Mouse (Mus musculus): ENCODE results near the gene Asf1b. TPM values are rescaled to one million over a fixed set of nuclear protein-coding genes. Genes with fewer than 3 reads are reported as not detected.

Gene Asf1b
- polyA plus RNA-seq, 1 experiment from 2014 or later, result 52.2 TPM

DNA sequence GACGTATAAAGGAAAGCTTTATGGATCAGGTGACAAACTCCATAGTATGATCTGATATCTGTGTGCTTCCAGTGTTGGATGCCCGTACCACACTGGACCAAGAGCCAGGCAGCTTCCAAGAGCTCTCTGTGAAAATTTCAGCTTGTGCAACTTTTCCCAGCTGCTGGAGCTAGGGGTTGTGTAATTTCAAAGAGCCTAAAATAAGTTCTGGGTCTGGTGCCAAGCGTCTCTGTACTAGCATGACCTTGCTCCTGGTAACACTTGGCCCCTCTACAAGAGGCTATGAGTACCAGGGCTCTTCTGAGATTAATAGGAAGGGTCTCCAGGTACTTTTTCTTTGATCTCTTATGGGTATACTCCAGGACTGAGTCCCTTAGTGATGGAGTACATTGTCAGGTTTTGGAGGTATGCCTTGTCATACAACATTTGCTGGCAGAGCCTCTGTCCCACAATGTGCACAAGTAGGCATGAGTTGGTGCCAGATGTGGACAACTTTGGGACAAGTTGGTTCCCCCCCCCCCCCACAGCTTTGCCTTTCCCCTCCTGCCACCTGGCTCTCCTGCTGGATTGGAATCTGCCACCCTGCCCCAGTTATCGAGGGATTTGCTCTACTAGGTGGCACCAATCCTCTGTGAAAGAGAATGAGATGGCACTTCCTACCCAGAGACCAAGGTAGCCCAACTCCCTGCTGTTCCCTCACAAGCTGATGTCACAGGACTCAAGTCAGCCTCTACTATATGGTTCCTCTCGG lies 8.9 kb downstream of the Asf1b start:
- Histone ChIP-seq H3K27ac (no peak overlapping the region), H3K4me1 (replicated peaks) (no peaks in the 10 kb centered on the region), H3K36me3 (peaks cover 41% of the 10 kb centered on the region), H3K9me3 (no peaks in the 10 kb centered on the region), H3K4me3 (replicated peaks) (no peak overlapping the region), H3K9ac (replicated peaks) (no peak overlapping the region), H3K27me3 (no peaks in the 10 kb centered on the region), H3K4me2 (no peak overlapping the region)
- WGBS, result 92% methylated on average over 5 of the region's 5 CpGs
- ATAC-seq (ENCODE audit: insufficient number of reproducible peaks, insufficient read depth, low FRiP score, low TSS enrichment, low read depth), result no peak

DNA sequence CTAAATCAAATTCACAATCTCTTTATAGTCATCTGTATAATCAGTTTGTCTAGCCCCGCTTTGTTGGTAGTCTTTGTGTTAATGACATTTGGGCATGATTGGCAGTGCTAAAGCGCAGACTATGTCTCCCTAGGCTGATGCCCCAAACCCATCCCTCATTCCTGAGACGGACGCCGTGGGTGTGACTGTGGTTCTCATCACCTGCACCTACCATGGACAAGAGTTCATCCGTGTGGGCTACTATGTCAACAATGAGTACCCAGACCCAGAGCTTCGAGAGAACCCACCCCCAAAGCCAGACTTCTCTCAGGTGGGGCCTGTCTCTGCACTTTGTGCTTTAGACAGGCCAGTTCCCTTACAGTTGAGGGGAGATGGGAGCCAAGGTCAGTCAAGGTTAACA lies 12.4 kb downstream of the Asf1b start:
- H3K9ac ChIP-seq (replicated peaks), result no peak overlapping the region
- H3K27me3 ChIP-seq, result no peaks in the 10 kb centered on the region
- 91% methylated on average over 7 of the region's 7 CpGs for WGBS
- no peak overlapping the region for H3K27ac ChIP-seq
- no peak overlapping the region for H3K4me3 ChIP-seq (replicated peaks)
- no peak for ATAC-seq (ENCODE audit: insufficient number of reproducible peaks, insufficient read depth, low FRiP score, low TSS enrichment, low read depth)
- H3K9me3 ChIP-seq, result no peaks in the 10 kb centered on the region
- H3K4me2 ChIP-seq, result no peak overlapping the region
- H3K4me1 ChIP-seq (replicated peaks), result peaks cover 6% of the 10 kb centered on the region; the same call in 1 of the 2 replicates
- H3K36me3 ChIP-seq, result peaks cover 50% of the 10 kb centered on the region

DNA sequence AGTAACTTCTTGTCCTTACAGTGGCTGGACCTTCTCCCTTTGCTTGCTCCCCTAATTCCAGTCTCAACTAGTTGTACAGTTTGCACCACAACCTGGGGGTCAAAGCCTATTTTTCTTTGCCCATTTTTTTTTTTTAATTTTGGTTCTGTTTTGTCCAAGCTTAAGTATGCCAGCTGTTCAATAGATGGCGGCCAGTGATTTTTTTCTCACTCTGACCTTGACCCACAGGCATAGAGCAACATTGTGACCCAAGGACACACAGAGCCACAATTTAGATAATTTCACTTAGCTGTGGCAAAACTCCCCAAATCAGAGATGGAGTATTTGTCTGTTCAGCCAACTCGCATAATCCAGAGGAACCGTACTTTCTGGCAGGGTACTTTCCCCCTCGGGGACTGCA lies 15.8 kb downstream of the Asf1b start:
- no peak overlapping the region for H3K4me2 ChIP-seq
- H3K4me1 ChIP-seq (replicated peaks), result peaks cover 19% of the 10 kb centered on the region
- no peak overlapping the region for H3K9ac ChIP-seq (replicated peaks)
- H3K27me3 ChIP-seq, result no peaks in the 10 kb centered on the region
- ATAC-seq (ENCODE audit: insufficient number of reproducible peaks, insufficient read depth, low FRiP score, low TSS enrichment, low read depth), result no peak
- 89% methylated on average over 4 of the region's 4 CpGs for WGBS
- H3K27ac ChIP-seq, result no peak overlapping the region
- no peak overlapping the region for H3K4me3 ChIP-seq (replicated peaks)
- H3K36me3 ChIP-seq, result peaks cover 37% of the 10 kb centered on the region
- H3K9me3 ChIP-seq, result no peaks in the 10 kb centered on the region

DNA sequence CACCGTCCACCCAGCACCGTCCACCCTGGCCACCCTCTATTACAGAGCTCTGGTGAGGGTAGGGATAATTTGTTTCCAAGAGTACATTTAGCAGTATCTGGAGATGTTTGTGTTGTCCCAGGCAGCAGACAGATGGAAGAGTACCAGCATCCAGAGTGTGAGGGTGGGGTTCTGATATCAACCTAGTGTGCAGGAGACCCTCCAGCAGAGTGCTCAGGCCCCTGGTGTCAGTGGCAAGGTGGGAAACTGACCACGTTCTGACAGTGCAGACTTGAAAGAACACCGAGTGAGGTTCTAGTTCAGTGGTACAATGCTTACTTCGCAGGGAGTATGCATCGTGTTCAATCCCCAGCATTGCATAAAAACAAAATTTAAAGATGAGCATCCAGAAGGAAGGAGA lies 16.4 kb downstream of the Asf1b start:
- peaks cover 20% of the 10 kb centered on the region for H3K4me1 ChIP-seq (replicated peaks)
- no peaks in the 10 kb centered on the region for H3K27me3 ChIP-seq
- WGBS, result 82% methylated on average over 6 of the region's 6 CpGs
- peak overlapping the region; percentile 92; the same call in 1 of the 2 replicates for H3K9ac ChIP-seq (replicated peaks)
- H3K27ac ChIP-seq, result no peak overlapping the region
- peak overlapping the region; percentile 98 for H3K4me3 ChIP-seq (replicated peaks)
- H3K4me2 ChIP-seq, result peak overlapping the region; percentile 89
- H3K9me3 ChIP-seq, result no peaks in the 10 kb centered on the region
- ATAC-seq (ENCODE audit: insufficient number of reproducible peaks, insufficient read depth, low FRiP score, low TSS enrichment, low read depth), result no peak
- peaks cover 34% of the 10 kb centered on the region for H3K36me3 ChIP-seq

DNA sequence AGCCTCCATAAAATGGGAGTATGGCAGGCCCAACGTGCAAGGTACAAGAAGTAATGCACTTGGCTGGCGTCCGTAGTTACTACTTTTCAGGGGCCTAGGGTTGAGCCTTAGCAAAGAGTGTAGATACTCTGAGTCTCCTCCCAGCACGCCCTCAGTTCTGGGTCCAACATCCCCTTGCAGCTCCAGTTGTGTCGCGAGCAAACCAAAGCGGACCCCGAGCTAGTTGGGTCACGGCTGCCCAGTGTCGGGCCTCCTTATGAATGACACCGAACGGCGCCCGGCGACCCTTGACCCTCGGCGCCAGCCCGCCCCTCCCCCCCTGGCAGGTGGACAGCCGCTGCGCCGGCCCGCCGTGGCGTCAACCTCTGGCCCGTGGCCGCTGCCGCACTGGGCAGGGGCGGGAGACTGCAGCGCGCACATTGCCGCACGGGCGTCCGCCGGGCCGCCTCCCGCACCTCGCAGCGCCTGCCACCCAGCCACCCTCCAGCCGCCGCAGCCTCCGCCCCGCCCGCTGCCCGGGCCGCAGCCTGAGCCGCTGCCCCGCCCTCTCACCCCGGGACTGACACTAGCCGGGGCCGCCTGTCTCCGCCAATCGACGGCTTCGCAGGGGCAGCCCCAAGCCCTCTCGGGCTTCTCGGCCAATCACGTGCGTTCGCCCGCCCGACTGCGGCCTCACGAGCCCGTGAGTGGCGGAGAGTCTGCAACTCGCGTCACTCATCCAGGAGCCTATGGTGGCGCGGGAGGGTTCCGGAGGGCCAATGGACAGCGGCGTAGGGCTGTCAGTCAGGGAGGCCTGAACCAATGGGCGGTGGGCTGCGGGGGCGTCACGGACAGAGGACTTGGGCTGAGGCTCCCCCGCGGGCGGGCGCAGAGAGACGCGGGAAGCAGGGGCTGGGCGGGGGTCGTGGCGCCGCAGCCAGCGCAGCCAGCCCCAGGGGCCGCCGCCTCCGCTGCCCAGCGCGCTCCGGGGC lies 17.1 kb downstream of the Asf1b start, which contains the start of gene Prkaca:
TSS of gene Prkaca (plus strand) at position 844 of the 971 bp plus-strand sequence.
- under 1% methylated on average over 77 of the region's 94 CpGs for WGBS
- ATAC-seq (ENCODE audit: insufficient number of reproducible peaks, insufficient read depth, low FRiP score, low TSS enrichment, low read depth), result peak; percentile 100
- peaks cover 28% of the 10 kb centered on the region for H3K4me1 ChIP-seq (replicated peaks)

DNA sequence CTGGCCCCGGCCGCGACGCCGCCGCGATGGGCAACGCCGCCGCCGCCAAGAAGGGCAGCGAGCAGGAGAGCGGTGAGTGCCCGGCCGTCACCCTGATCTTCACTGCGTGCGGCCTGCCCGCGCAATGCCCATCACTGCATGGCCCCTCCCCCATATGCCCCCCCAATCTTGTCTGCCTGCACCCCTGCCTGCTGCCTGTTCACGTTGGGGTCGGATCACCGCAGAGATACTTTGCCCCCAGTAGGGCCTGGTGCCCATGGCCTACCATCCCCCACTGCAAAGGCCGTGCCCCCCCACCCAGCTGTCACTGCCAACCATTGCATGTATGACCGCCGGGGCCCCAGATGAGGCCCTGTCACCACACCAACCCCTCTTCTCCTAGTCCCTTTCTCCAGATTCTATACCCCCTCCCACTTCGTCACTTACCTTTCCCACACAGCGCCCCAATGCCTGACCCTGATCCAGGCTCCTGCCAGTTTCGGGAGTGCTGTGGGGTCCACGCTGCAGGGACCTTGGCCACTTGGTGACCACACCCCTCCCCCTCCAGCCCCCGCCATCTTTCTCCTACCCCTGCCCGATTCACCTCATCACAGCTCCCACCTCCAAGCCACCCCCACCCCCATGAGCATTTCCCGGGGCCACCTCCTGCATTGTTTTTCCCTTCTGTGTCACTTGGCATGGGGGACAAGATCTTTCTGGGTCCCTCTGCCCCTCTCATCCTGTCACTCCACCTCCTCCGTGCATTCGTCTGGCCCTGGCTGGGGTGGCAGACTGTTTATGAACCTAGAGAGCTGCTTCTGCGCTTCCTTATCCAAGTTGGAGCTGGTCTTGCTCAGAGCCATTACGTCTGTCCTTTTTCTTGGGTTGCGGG lies 18.1 kb downstream of the Asf1b start:
- Histone ChIP-seq H3K4me1 (replicated peaks) (peaks cover 37% of the 10 kb centered on the region), H3K27ac (no peak overlapping the region; the same call in 1 of the 2 replicates), H3K4me3 (replicated peaks) (peak overlapping the region; percentile 98), H3K4me2 (peak overlapping the region; percentile 99), H3K27me3 (no peaks in the 10 kb centered on the region), H3K9ac (replicated peaks) (peak overlapping the region; percentile 92), H3K9me3 (no peaks in the 10 kb centered on the region), H3K36me3 (peaks cover 19% of the 10 kb centered on the region)
- 4% methylated on average over 32 of the region's 37 CpGs for WGBS
- ATAC-seq (ENCODE audit: insufficient number of reproducible peaks, insufficient read depth, low FRiP score, low TSS enrichment, low read depth), result 0 out of 2 replicates have a peak, but pooled peaks have one; percentile 8

More for the DNA sequence above, 17.1 kb downstream of the Asf1b start, which contains the start of gene Prkaca:
- peak within 1 kb of the TSS; percentile 92 for H3K9ac ChIP-seq (replicated peaks)
- peaks cover 26% of the 10 kb centered on the region for H3K36me3 ChIP-seq
- H3K27ac ChIP-seq, result peak within 1 kb of the TSS; percentile 70
- H3K4me2 ChIP-seq, result peak within 1 kb of the TSS; percentile 99
- no peaks in the 10 kb centered on the region for H3K9me3 ChIP-seq
- H3K4me3 ChIP-seq (replicated peaks), result peak within 1 kb of the TSS; percentile 98
- H3K27me3 ChIP-seq, result no peaks in the 10 kb centered on the region

DNA sequence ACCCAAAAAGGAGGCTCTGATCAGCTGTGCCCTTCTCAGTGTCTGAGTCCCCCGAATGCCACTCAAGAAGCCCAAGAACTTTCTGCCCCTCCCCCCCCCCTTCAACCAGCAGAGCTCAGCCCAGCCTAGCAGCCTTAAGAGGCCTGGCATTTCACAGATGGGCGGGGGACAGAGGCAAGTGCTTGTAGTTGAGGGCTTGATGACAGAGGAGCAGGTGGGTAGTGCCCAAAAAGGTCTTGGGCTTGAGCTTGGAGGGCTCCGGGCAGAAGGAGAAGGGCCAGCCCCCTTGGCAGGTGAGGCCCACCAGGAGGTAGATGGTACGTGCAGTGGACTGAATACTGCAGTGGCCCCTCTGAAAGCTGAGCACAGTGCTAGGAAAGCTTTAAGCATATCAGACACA lies 19.2 kb downstream of the Asf1b start:
- Histone ChIP-seq H3K4me3 (replicated peaks) (peak overlapping the region; percentile 11; the same call in 1 of the 2 replicates), H3K4me2 (peak overlapping the region; percentile 99), H3K4me1 (replicated peaks) (peaks cover 39% of the 10 kb centered on the region), H3K9me3 (no peaks in the 10 kb centered on the region), H3K27me3 (no peaks in the 10 kb centered on the region), H3K36me3 (peaks cover 16% of the 10 kb centered on the region; the same call in 1 of the 2 replicates), H3K9ac (replicated peaks) (no peak overlapping the region), H3K27ac (no peak overlapping the region)
- 91% methylated on average over 4 of the region's 4 CpGs for WGBS
- no peak for ATAC-seq (ENCODE audit: insufficient number of reproducible peaks, insufficient read depth, low FRiP score, low TSS enrichment, low read depth)

DNA sequence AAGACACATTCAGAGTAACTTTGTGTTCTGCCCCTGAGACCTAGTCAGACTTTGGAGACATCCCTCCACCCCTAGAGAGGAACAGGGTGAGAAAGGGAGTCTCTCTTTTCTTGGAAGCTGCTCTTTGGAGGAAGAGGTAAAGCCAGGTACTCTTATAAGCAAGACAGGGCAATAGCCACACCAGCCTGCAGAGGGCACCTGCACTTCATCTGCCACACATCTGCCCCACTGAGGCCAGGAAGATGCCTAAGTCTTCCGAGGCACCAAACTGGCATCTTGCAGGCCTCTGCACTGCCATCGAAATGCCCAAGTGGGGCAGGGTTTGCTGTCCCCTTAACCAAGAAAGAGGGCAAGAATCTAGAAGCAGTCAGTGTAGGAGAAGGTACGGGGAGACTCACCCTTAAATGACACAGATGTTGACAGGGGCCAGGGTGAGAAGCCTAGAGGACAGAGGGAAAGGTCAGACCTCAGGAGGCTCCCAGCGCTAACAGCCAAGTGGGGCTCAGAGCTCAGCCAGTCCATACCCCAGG lies 20.9 kb downstream of the Asf1b start:
- H3K9me3 ChIP-seq, result no peaks in the 10 kb centered on the region
- no peak overlapping the region for H3K27ac ChIP-seq
- no peaks in the 10 kb centered on the region for H3K27me3 ChIP-seq
- H3K36me3 ChIP-seq, result peaks cover 27% of the 10 kb centered on the region
- no peak overlapping the region for H3K4me2 ChIP-seq
- 82% methylated on average over 4 of the region's 4 CpGs for WGBS
- H3K4me3 ChIP-seq (replicated peaks), result no peak overlapping the region
- no peak overlapping the region for H3K9ac ChIP-seq (replicated peaks)
- no peak for ATAC-seq (ENCODE audit: insufficient number of reproducible peaks, insufficient read depth, low FRiP score, low TSS enrichment, low read depth)
- H3K4me1 ChIP-seq (replicated peaks), result peaks cover 39% of the 10 kb centered on the region

DNA sequence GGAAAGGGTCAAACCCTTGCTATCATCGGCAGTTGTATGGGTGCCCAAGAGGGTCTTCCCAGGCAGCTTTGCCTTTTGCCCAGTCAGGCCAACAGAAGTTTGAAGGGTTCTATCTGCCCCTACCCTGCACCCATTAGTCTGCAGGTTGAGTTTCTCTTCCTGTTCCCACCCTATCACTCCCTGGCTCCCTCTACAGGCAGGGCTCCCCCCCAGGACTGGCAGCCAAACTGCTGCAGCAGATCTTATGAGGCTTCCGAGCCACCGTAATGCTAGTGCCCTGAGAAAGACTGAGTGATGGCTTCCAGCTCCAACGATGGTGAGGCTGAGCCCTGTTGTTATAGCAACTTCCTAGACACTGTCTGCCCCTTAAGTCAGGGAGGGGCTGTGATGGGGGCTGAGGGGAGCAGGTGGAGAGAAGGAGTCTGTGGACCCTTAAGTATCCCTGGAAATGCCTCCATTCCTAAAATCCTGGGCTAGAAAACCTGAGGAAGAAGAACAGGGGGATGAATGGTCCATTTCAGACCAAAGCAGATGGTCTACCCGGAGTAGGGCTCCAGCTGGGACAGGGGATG lies 21.6 kb downstream of the Asf1b start:
- Histone ChIP-seq H3K27ac (no peak overlapping the region), H3K27me3 (no peaks in the 10 kb centered on the region), H3K4me3 (replicated peaks) (no peak overlapping the region), H3K36me3 (peaks cover 34% of the 10 kb centered on the region), H3K9me3 (no peaks in the 10 kb centered on the region), H3K4me2 (0 out of 2 replicates have a peak overlapping the region, but pooled peaks have one; percentile 28), H3K9ac (replicated peaks) (no peak overlapping the region), H3K4me1 (replicated peaks) (peaks cover 36% of the 10 kb centered on the region)
- no peak for ATAC-seq (ENCODE audit: insufficient number of reproducible peaks, insufficient read depth, low FRiP score, low TSS enrichment, low read depth)
- WGBS, result 85% methylated on average over 5 of the region's 5 CpGs

DNA sequence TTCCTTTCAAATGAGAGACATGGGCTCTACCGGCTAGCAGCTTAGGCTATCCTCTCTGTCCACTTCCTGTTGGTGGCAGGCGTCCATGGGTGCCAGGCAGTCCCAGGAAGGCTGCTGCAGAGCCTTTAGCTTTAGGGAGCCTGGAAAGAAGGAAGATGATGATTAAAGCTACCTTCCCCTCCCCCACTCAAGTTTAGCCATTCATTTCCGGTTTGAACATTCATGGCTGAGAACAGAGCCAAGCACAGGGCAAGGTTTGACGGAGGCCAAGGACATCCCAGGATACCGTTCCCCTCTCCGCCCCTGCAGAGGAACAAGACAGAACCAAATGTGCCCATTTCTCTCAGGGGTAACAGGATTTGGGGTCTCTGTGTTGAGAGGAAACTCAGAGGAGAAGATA lies 22.3 kb downstream of the Asf1b start:
- peaks cover 34% of the 10 kb centered on the region for H3K4me1 ChIP-seq (replicated peaks)
- no peak overlapping the region for H3K9ac ChIP-seq (replicated peaks)
- WGBS, result 48% methylated on average over 6 of the region's 6 CpGs
- H3K4me3 ChIP-seq (replicated peaks), result no peak overlapping the region
- no peaks in the 10 kb centered on the region for H3K9me3 ChIP-seq
- H3K27ac ChIP-seq, result peak overlapping the region; percentile 14
- H3K36me3 ChIP-seq, result peaks cover 41% of the 10 kb centered on the region
- no peak for ATAC-seq (ENCODE audit: insufficient number of reproducible peaks, insufficient read depth, low FRiP score, low TSS enrichment, low read depth)
- H3K27me3 ChIP-seq, result no peaks in the 10 kb centered on the region
- peak overlapping the region; percentile 28; the same call in 1 of the 2 replicates for H3K4me2 ChIP-seq

Data from limb, embryonic 12.5 days (tissue).